Mouse (Mus musculus) stomach, embryonic 16.5 days (tissue): ENCODE measurements at regions not wholly inside any gene's neighbourhood (a gene's known extent, or its start where the extent isn't known, plus 50 kb on each side); places are given as distances from the start of the nearest gene placed in this dataset.

Experiments used
- ATAC-seq: fragments of 200-750 bp; cut with Nextera tagmentation; 2 replicates; pipeline ENCODE4 v1.8.0; 2017; ENCODE audit warnings: moderate number of reproducible peaks, moderate TSS enrichment; ENCODE audit not compliant: insufficient read depth, low FRiP score
- H3K27ac ChIP-seq: fragments of 300-500 bp; sonication (generic); 2 replicates; pipeline ENCODE4 v1.5.1; 2014; ENCODE audit warnings: low read length
- H3K27me3 ChIP-seq: fragments of 300-500 bp; sonication (generic); 2 replicates; pipeline ENCODE4 v1.6.1; 2014; ENCODE audit warnings: low read length, control low read depth, mixed read lengths; ENCODE audit not compliant: control insufficient read depth, insufficient read depth
- H3K36me3 ChIP-seq: fragments of 300-500 bp; sonication (generic); 2 replicates; pipeline ENCODE4 v1.6.1; 2014; ENCODE audit warnings: low read length; ENCODE audit not compliant: control insufficient read depth, insufficient read depth
- H3K4me1 ChIP-seq: fragments of 300-500 bp; sonication (generic); 2 replicates; pipeline ENCODE4 v1.6.1; 2014; ENCODE audit warnings: low read length, control low read depth, mixed read lengths; ENCODE audit not compliant: control insufficient read depth, insufficient read depth
- H3K4me2 ChIP-seq: fragments of 300-500 bp; sonication (generic); 2 replicates; pipeline ENCODE4 v1.6.1; 2014; ENCODE audit warnings: low read depth, low read length, mixed read lengths
- H3K4me3 ChIP-seq: fragments of 300-500 bp; sonication (generic); replicated peaks from 2 replicates; pipeline ENCODE4 v1.5.1; 2014; ENCODE audit warnings: mild to moderate bottlenecking, low read length
- H3K9ac ChIP-seq: fragments of 300-500 bp; sonication (generic); 2 replicates; pipeline ENCODE4 v1.6.1; 2014; ENCODE audit warnings: low read length
- H3K9me3 ChIP-seq: fragments of 300-500 bp; sonication (generic); replicated peaks from 2 replicates; pipeline ENCODE4 v1.6.1; 2016; ENCODE audit warnings: low read length, control low read depth; ENCODE audit not compliant: control insufficient read depth
- WGBS: fragments of 180-500 bp; shearing (Covaris S2); extraction: QIAGEN DNeasy Blood & Tissue Kit; methylation state at CpG from one replicate; pipeline ENCODE4 v1.1.7; 2014; 5-methylcytosine and 5-hydroxymethylcytosine counted together

- H3K27me3 ChIP-seq: no peaks in the 10 kb centered on the region
- H3K4me1 ChIP-seq: no peaks in the 10 kb centered on the region
- H3K4me3 ChIP-seq: no peak overlapping the region
- no peaks in the 10 kb centered on the region for H3K36me3 ChIP-seq
- ATAC-seq: no peak
- H3K9ac ChIP-seq: no peak overlapping the region
- H3K9me3 ChIP-seq: no peaks in the 10 kb centered on the region
- no peak overlapping the region for H3K27ac ChIP-seq
- no peak overlapping the region for H3K4me2 ChIP-seq
Observed at GRCm38 (mm10) chr12:25869846-25870245, 545.2 kb downstream of the Rnf144a start.

- no peak overlapping the region for H3K9ac ChIP-seq
- 85% methylated on average over 3 of the region's 3 CpGs for WGBS
- no peak for ATAC-seq
Observed at GRCm38 (mm10) chr12:25865063-25865462, 550.0 kb downstream of the Rnf144a start.

GRCm38 (mm10) chr12:25864113-25864852, 550.8 kb downstream of the Rnf144a start:
- H3K36me3 ChIP-seq: no peaks in the 10 kb centered on the region
- no peak overlapping the region for H3K27ac ChIP-seq
- WGBS: 67% methylated on average over 7 of the region's 7 CpGs
- H3K4me2 ChIP-seq: no peak overlapping the region
- ATAC-seq: no peak
- H3K4me1 ChIP-seq: no peaks in the 10 kb centered on the region
- no peak overlapping the region for H3K9ac ChIP-seq
- no peak overlapping the region for H3K4me3 ChIP-seq
- no peaks in the 10 kb centered on the region for H3K9me3 ChIP-seq
- H3K27me3 ChIP-seq: no peaks in the 10 kb centered on the region

More at GRCm38 (mm10) chr12:25865063-25865462, 550.0 kb downstream of the Rnf144a start:
- H3K27me3 ChIP-seq: no peaks in the 10 kb centered on the region
- H3K4me2 ChIP-seq: no peak overlapping the region
- no peak overlapping the region for H3K27ac ChIP-seq
- no peaks in the 10 kb centered on the region for H3K9me3 ChIP-seq
- H3K36me3 ChIP-seq: no peaks in the 10 kb centered on the region
- no peaks in the 10 kb centered on the region for H3K4me1 ChIP-seq
- H3K4me3 ChIP-seq: no peak overlapping the region

GRCm38 (mm10) chr12:25861100-25861499, 554.0 kb downstream of the Rnf144a start:
- Histone ChIP-seq H3K4me1 (no peaks in the 10 kb centered on the region), H3K9ac (no peak overlapping the region), H3K27me3 (no peaks in the 10 kb centered on the region), H3K36me3 (no peaks in the 10 kb centered on the region), H3K9me3 (no peaks in the 10 kb centered on the region), H3K27ac (no peak overlapping the region), H3K4me3 (no peak overlapping the region), H3K4me2 (no peak overlapping the region)
- 79% methylated on average over 3 of the region's 3 CpGs for WGBS
- ATAC-seq: no peak

GRCm38 (mm10) chr12:25858397-25858796, 556.7 kb downstream of the Rnf144a start:
- no peaks in the 10 kb centered on the region for H3K27me3 ChIP-seq

GRCm38 (mm10) chr12:25830057-25830456, 585.0 kb downstream of the Rnf144a start:
- Histone ChIP-seq H3K9ac (no peak overlapping the region), H3K36me3 (no peaks in the 10 kb centered on the region), H3K27ac (no peak overlapping the region), H3K4me3 (no peak overlapping the region), H3K27me3 (no peaks in the 10 kb centered on the region), H3K4me1 (0 out of 2 replicates have a peak, but pooled peaks cover 7% of the 10 kb centered on the region), H3K9me3 (no peaks in the 10 kb centered on the region), H3K4me2 (no peak overlapping the region)
- no peak for ATAC-seq
- 75% methylated on average over 7 of the region's 7 CpGs for WGBS

More at GRCm38 (mm10) chr12:25858397-25858796, 556.7 kb downstream of the Rnf144a start:
- no peak overlapping the region for H3K9ac ChIP-seq
- 74% methylated on average over 6 of the region's 6 CpGs for WGBS
- no peaks in the 10 kb centered on the region for H3K4me1 ChIP-seq
- no peak overlapping the region for H3K4me2 ChIP-seq
- H3K9me3 ChIP-seq: no peaks in the 10 kb centered on the region
- H3K4me3 ChIP-seq: no peak overlapping the region
- no peak overlapping the region for H3K27ac ChIP-seq
- H3K36me3 ChIP-seq: no peaks in the 10 kb centered on the region
- no peak for ATAC-seq

GRCm38 (mm10) chr12:25827961-25828360, 587.1 kb downstream of the Rnf144a start:
- Histone ChIP-seq H3K9me3 (no peaks in the 10 kb centered on the region), H3K27me3 (no peaks in the 10 kb centered on the region), H3K4me2 (no peak overlapping the region), H3K4me1 (0 out of 2 replicates have a peak, but pooled peaks cover 7% of the 10 kb centered on the region), H3K9ac (no peak overlapping the region), H3K36me3 (no peaks in the 10 kb centered on the region), H3K27ac (no peak overlapping the region), H3K4me3 (no peak overlapping the region)
- 88% methylated on average over 2 of the region's 2 CpGs for WGBS
- ATAC-seq: no peak

- Histone ChIP-seq H3K27ac (no peak overlapping the region), H3K4me2 (no peak overlapping the region), H3K9me3 (no peaks in the 10 kb centered on the region), H3K36me3 (no peaks in the 10 kb centered on the region), H3K27me3 (no peaks in the 10 kb centered on the region), H3K9ac (no peak overlapping the region), H3K4me1 (0 out of 2 replicates have a peak, but pooled peaks cover 7% of the 10 kb centered on the region), H3K4me3 (no peak overlapping the region)
- 20% methylated on average over 3 of the region's 3 CpGs for WGBS
- no peak for ATAC-seq
Observed at GRCm38 (mm10) chr12:25826928-25827327, 588.1 kb downstream of the Rnf144a start.

- WGBS: 46% methylated on average over 4 of the region's 4 CpGs
- Histone ChIP-seq H3K4me1 (0 out of 2 replicates have a peak, but pooled peaks cover 7% of the 10 kb centered on the region), H3K4me2 (no peak overlapping the region), H3K36me3 (no peaks in the 10 kb centered on the region), H3K4me3 (no peak overlapping the region), H3K9ac (no peak overlapping the region), H3K27me3 (no peaks in the 10 kb centered on the region), H3K9me3 (no peaks in the 10 kb centered on the region), H3K27ac (no peak overlapping the region)
- ATAC-seq: no peak
Observed at GRCm38 (mm10) chr12:25826451-25826850, 588.6 kb downstream of the Rnf144a start.
